Mouse (Mus musculus) adrenal gland, adult (tissue): ENCODE measurements around the gene Fat3.
A peak's percentile ranks its signal among the peaks of the same experiment; 100 is the strongest.

Experiments used
- DNase-seq, 2 experiments: peaks; one replicate each; pipeline ENCODE4 v3.0.0; 2022 to 2023; ENCODE audit warnings: low spot score in 1 of 2; ENCODE audit not compliant: inconsistent age in 2 of 2

Fat3 gene

GRCm38 (mm10) chr9:16310855-16311848, 189.9 kb downstream of the Fat3 start:
- DNase-seq, result no peak

GRCm38 (mm10) chr9:16310305-16310704, 190.8 kb downstream of the Fat3 start:
- DNase-seq, result peak in 1 of 2 experiments; percentile 30

GRCm38 (mm10) chr9:16307789-16308188, 193.3 kb downstream of the Fat3 start:
- DNase-seq, result no peak

DNA sequence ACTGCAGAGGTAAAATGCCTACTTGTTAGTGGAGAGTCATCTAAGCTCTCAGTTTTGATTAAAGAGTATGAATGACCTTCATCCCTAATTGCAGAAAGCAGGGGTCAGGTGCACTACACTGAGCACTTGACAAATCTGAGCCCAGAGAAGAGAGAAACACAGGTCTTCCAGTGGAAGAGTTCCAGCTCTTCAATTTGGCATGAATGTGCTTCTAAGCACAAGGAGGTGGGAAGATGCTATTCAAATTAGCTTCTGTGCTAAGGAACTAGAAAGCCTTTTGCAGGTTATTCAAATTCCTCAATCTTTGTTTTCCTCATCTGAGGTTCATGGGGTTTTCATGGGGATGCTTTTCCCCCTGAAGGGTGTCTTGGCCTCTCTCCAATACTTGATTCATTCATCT, 194.9 kb downstream of the Fat3 start:
- no peak for DNase-seq

- no peak for DNase-seq
Measured at GRCm38 (mm10) chr9:16305396-16306086, 195.5 kb downstream of the Fat3 start.

GRCm38 (mm10) chr9:16304949-16305348, 196.1 kb downstream of the Fat3 start:
- DNase-seq, result no peak

DNA sequence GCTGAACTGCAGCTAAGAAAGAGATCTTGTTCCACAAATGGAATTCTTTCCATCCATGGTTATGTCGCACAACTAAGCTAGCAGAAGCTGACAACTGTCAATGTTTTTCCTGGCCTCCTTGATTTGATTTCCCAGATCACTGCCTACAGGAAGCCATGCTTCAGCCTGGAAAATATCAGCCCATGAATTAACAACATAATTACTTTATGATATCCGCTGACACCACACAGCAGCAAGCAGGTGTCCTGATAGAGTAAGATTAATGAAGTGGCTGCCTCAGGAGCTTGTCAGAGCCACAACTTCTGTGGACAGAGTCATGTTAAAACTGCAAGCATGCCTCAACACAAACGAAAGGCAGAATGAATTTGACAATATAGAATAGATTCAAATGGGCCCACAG, 198.6 kb downstream of the Fat3 start:
- no peak for DNase-seq

DNA sequence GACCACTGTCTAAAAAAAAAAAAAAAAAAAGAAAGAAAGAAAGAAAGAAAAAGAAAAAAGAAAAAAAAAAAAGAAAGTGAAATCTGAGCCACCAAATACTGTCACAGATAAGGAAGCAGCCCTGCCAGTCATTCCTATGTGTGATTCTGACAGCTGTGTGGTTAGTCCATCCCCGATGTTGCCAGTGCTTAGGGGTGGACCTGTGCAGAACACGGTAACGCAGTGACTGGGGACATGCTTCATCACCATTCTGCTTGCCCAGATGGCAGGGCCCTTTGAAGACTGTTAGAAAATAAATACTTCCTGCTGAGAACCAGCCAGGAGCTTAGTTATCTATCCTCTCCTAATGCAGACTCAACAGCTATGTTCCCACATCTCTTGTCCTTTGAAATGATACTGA, 203.2 kb downstream of the Fat3 start:
- no peak for DNase-seq

DNA sequence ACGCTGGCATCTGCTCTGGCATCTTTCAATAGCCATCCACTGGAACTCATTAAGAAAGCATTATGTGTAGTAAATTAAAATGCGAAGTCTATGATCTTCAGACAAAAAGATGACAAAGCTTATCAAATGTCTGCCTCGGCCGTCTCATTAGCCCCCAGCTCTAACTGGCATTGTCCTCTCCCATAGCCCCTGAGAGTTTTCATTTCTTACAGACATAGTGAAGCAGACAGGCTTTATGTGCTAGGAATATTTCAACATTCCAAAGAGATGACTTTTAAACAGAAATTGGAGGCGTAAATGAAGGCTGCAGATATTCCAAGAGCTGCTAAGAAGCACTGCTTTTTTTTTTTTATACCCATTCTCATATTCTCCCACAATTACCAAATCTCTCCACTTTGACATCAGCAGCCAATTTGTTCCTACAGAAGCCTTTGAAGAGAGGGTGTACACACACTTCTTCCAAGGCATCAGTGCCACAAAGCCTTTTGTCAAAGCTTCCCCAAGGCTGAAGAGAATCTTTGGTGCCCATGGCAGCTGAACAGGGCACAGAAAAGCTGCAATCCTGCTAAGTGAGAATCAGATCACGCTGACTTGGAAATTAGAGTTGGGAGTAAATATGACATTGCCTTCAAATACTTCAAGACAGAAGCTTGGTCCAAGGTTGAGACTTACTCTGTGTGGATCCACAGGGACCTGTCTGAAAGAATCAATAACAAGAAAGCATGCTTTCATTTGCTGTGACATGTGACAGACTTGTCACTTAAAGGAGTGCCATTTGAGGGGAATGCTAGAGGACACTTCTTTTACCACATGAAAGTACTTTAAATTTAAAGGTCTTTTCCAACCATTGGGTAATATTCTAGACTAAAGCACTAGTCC, 206.9 kb downstream of the Fat3 start:
- no peak for DNase-seq

DNA sequence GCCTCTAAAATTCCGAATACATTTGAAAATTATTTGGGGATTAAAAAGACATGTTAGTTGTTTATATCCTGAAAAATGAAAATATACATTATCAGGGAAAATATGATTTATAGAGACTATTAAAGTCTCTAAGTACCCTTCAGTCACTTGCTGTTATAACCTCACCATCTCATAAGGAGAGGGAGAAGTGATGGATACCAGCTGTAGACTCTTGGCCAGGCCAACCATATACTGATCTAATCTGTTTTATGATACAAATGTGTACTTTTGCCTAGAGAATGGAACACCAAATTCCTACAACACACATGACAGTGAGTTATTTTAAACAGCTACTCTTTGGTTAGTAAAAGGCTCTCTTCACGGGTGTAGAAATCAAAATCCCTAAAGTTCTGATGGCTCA, 208.6 kb downstream of the Fat3 start:
- DNase-seq, result no peak

DNA sequence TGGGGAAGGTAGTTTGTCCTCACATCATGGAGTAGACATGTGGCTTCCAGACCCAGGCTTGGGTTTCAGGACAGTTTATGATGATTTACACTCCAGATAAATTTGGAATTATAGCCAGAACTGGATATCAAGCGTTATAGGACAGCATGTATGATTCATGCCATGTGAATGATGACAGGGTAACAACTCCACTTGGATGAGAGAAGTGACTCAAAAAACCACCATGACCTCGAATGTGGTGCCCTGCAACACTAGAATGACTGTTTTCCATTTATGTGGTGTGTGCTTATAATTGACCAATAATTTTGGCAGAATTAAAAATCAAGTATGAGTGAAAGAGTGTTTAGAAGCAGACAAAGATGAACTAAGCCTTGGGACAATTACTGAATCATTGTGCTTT, 210.2 kb downstream of the Fat3 start:
- DNase-seq, result peak in 1 of 2 experiments; percentile 65

- DNase-seq, result no peak
Measured at GRCm38 (mm10) chr9:16283033-16283432, 218.1 kb downstream of the Fat3 start.

DNA sequence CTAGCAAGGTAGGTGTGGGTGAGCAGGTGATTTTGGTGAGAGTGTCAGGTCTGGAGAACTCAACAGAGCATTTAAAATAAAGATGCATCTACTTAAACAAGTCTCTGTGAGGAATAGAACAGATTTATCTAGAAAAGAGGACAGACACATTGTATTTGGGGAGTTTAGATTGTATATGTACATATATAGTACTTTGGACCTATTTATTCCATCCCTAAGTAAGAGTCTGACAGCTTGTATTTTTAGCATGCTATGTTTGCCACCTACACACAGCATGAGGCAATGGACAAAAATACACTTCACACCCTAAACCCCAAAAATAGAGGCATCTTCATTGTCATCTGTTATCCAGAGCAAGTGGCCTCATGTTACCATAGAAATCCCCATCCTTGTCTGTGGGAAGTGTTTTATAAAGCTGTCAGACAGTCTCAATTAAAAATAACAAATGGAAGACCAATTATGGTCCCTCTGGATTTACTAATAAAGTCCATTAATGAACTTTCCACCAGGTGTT, 218.7 kb downstream of the Fat3 start:
- no peak for DNase-seq

GRCm38 (mm10) chr9:16275589-16275988, 225.5 kb downstream of the Fat3 start:
- no peak for DNase-seq

DNA sequence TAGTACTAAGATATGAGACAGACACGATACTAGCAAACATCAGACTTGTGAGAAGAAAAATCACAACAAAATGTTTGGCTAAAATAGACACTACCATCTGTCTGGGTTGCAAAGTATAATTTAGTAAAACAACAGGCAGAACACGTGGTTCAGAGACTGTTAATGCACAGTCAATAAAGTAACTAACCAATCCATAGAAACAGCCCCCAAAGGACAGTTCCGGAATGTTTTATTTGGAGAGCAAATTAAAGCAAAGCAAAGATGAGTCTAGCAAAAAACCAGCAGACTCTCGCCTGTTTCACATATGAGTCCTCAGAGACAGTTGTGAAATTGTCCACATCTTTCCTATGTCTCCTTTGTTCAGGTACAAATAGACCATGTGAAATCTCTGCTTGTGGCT, 227.0 kb downstream of the Fat3 start:
- no peak for DNase-seq

GRCm38 (mm10) chr9:16272810-16273209, 228.3 kb downstream of the Fat3 start:
- DNase-seq, result no peak

DNA sequence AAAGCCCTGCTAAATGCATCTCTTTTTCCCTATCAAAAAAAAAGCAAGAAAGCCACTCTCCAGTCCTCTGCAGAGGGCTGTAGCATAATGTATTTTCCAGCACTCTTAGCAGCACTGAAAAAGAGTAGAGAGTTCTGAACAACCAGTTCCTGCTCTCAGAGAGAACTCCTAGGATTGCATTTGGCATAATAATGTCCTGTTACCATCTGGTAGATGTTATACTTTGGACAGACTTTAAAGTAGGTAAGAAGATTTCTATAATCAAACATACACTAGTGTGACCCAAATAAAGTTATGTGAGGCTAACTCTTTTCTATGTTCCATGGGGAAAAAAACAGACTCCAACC, 230.3 kb downstream of the Fat3 start:
- DNase-seq, result no peak

- no peak for DNase-seq
Measured at GRCm38 (mm10) chr9:16270056-16270767, 230.9 kb downstream of the Fat3 start.

DNA sequence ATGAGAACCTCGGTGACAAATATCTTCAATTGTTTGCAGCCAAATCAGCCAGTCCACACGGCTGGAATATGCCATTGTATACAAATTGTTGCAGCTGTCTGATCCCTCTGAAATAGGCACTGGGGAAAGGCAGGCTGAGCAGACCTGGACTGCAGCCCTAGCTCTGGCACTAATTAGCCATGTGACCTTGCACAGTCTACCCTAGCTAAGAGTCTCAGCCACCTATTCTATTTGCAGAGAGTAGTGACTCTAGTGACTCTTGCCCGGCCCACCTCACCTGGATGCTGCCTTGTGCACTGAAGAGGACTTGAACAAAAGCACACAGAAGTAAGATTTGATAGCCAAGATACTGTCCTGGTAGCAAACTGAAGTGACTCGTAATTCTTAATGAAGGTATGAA, 235.6 kb downstream of the Fat3 start:
- DNase-seq, result no peak

- DNase-seq, result no peak
Measured at GRCm38 (mm10) chr9:16257241-16257840, 243.7 kb downstream of the Fat3 start.
